Mouse (Mus musculus): ENCODE measurements around the gene Lrrc10. TPM values are rescaled to one million over a fixed set of nuclear protein-coding genes. Genes with fewer than 3 reads are reported as not detected.

Gene Lrrc10
- total RNA-seq, 2 experiments from 2014 or later, result 156 to 283 TPM

Other genes starting within 250 kb of the Lrrc10 start
- under 1 TPM; 0.43 to 0.67 TPM for gene Myrfl, start 148.4 kb upstream of the Lrrc10 start, total RNA-seq (2021)
- gene Rab3ip, start 94.6 kb upstream of the Lrrc10 start, total RNA-seq (2021), result 10 to 100 TPM; 76.8 to 81.6 TPM
- not detected for gene Gm10271, start 72.7 kb upstream of the Lrrc10 start, total RNA-seq (2021)
- gene Best3, start 59.0 kb upstream of the Lrrc10 start, total RNA-seq (2021), result 1 to 10 TPM; 1.4 to 1.7 TPM
- 100 to 1,000 TPM; 160 to 179 TPM for gene Cct2, start 18.5 kb downstream of the Lrrc10 start, total RNA-seq (2021)
- 10 to 100 TPM; 22.7 to 22.8 TPM for gene Frs2, start 103.2 kb downstream of the Lrrc10 start, total RNA-seq (2021)
- 10 to 100 TPM; 33.0 to 33.7 TPM for gene Yeats4, start 179.2 kb downstream of the Lrrc10 start, total RNA-seq (2021)
- gene 9530003J23Rik, start 193.4 kb downstream of the Lrrc10 start, total RNA-seq (2021), result not detected
- gene Lyz2, start 237.0 kb downstream of the Lrrc10 start, total RNA-seq (2021), result 10 to 100 TPM; 33.5 to 56.5 TPM
- 1 to 10 TPM; 3.3 to 4.1 TPM for gene Lyz1, start 247.5 kb downstream of the Lrrc10 start, total RNA-seq (2021)